Mouse (Mus musculus): ENCODE data around the gene Ghrh.

- TF ChIP-seq CTCF (IDR thresholded peaks at IDR 0.05; ENCODE audit: insufficient read depth, low read depth, low read length), result no peak
- no peak for TF ChIP-seq POLR2A (IDR thresholded peaks at IDR 0.05; ENCODE audit: insufficient read depth, low read depth, low read length)
Measured at GRCm38 (mm10) chr2:157343337-157343736, 4.0 kb downstream of the Ghrh start.
